Mouse (Mus musculus): ENCODE measurements at regions not wholly inside any gene's neighbourhood (a gene's known extent, or its start where the extent isn't known, plus 50 kb on each side); places are given as distances from the start of the nearest gene placed in this dataset.

DNA sequence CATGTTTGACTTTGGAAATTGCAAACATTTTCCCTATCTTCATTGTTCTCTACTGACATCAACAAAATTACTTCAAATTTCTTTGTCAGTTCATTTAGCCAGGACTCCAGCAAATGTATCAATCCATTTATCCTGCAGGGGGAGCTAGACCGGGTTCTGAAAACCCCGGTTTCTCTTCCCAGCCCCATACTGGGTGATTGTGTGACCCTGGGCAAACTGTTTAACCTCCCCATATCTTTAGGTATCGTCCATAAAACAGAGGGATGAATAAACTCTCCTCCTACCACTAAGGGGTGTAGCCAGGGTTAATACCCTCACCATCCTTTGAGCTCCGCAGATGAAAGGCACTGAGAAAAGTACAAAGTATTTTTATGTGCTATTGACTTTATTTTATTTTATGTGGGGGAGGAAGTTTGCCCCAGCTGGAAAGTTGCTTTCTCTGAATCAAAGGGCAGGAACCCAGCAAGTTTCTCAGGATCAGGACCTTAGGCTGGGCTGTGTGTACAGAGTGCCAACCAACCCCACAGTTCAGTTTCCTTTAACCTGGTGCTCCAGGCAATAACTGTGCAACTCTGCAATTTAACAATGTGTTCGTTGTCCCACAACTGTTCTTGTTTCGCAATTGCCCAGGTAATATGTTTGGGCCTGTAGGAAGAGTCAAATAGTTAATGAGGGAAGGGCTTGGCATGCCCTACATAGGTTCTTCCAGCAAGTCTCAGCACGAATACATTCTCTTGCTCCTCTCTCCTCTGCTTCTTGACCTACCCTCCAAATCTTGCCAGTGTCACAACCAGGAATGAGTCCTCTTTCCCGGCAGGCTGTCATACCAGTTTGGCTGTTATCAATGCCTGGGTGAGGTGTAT is 696.1 kb upstream of the A1bg start:
- TF ChIP-seq GATA1 (IDR thresholded peaks at IDR 0.05; ENCODE audit: borderline replicate concordance, low read length) (no peak), FLI1 (IDR thresholded peaks at IDR 0.05; ENCODE audit: low read length) (no peak)
- H3K4me1 ChIP-seq: no peaks in the 10 kb centered on the region
- H3K9me3 ChIP-seq: no peaks in the 10 kb centered on the region
- H3K27me3 ChIP-seq (replicated peaks): no peaks in the 10 kb centered on the region
- H3K4me3 ChIP-seq (replicated peaks): no peak overlapping the region
- no peaks in the 10 kb centered on the region for H3K36me3 ChIP-seq (replicated peaks; ENCODE audit: low read length)

DNA sequence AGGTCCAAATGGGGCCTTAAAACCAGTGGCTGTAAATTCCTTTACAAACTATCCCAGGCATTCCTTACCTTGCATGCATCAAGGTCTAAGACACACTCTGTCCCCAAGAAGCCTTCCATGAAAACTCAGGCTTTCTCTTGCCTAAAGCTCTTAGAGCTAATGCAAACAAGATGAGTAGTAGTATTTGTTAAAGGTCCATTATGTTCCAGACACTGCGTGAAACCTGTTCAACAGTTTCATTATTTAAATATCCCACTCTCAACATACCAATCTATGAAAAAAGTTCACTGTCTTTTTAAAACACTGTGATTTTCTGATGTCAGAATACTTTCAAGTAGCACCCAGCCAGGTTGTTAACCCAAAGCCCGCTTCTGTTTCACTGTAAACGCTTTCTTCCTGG is 687.9 kb upstream of the A1bg start:
- TF ChIP-seq FLI1 (IDR thresholded peaks at IDR 0.05; ENCODE audit: low read length): no peak
- TF ChIP-seq GATA1 (IDR thresholded peaks at IDR 0.05; ENCODE audit: borderline replicate concordance, low read length): no peak
- H3K36me3 ChIP-seq (replicated peaks; ENCODE audit: low read length): no peaks in the 10 kb centered on the region
- H3K9me3 ChIP-seq: 0 out of 2 replicates have a peak, but pooled peaks cover 2% of the 10 kb centered on the region
- no peaks in the 10 kb centered on the region for H3K27me3 ChIP-seq (replicated peaks)
- H3K4me3 ChIP-seq (replicated peaks): no peak overlapping the region
- H3K4me1 ChIP-seq: no peaks in the 10 kb centered on the region

DNA sequence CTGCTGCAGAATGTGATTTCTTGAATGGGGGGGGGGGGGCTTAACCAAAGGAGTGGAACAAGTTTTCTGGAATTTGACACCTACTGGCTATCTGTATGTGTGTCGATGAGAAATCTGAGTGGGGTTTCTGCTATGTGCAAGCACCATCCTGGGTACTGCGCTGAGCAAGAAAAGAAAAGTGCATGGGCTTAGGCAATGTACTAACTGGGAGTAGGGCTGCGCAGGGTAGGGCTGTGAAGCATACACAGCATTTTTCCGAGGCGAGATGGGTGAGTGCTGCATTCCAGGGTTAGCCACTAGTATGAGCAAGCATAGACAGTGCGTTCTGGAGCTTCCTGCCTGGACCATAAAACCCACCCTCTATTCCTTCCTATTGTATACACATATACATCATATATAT is 686.8 kb upstream of the A1bg start:
- TF ChIP-seq FLI1 (IDR thresholded peaks at IDR 0.05; ENCODE audit: low read length) (no peak), GATA1 (IDR thresholded peaks at IDR 0.05; ENCODE audit: borderline replicate concordance, low read length) (no peak)
- Histone ChIP-seq H3K4me1 (no peaks in the 10 kb centered on the region), H3K27me3 (replicated peaks) (no peaks in the 10 kb centered on the region), H3K4me3 (replicated peaks) (no peak overlapping the region), H3K9me3 (0 out of 2 replicates have a peak, but pooled peaks cover 2% of the 10 kb centered on the region), H3K36me3 (replicated peaks; ENCODE audit: low read length) (no peaks in the 10 kb centered on the region)

DNA sequence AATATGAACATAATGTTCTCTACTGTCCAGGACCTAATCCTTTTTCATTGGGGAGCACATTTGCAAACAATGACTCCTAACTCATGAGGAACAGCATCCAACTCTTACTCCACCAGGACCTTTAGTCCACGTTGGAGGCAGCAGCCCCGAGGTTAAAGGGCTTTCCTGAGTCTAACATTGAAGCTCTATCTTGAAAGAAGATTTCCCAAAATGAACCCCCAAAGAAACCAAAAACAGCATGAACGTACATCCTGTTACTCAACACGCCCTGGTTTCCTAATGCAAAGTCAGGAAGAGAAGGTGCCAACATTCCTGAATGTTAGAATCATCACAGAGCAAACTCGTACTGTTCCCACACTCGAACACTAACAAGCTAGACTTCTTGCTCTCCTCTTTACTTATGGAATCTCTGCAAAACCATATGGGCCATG is 685.5 kb upstream of the A1bg start:
- Histone ChIP-seq H3K9me3 (0 out of 2 replicates have a peak, but pooled peaks cover 2% of the 10 kb centered on the region), H3K4me3 (replicated peaks) (no peak overlapping the region), H3K27me3 (replicated peaks) (no peaks in the 10 kb centered on the region), H3K36me3 (replicated peaks; ENCODE audit: low read length) (no peaks in the 10 kb centered on the region), H3K4me1 (no peaks in the 10 kb centered on the region)
- TF ChIP-seq GATA1 (IDR thresholded peaks at IDR 0.05; ENCODE audit: borderline replicate concordance, low read length): no peak
- TF ChIP-seq FLI1 (IDR thresholded peaks at IDR 0.05; ENCODE audit: low read length): no peak

DNA sequence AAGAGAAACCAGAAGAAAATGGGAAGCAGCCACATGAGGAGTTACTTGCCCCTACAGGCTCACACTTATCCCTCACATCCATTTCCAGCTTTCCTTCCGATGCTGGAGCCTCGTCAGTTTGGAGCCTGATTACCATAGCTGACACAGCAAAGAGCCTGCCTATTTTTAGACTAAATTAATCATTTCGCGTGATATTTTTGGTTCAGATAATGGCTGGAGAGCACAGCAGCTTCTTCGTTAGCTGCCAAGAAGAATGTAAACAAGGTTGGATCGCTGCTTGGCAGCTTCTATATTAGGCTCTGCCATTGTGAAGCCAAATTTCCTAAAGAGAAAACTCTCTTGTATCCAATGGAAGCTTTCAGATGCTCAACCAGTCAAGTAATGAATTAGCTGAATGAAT is 676.9 kb upstream of the A1bg start:
- no peak for TF ChIP-seq GATA1 (IDR thresholded peaks at IDR 0.05; ENCODE audit: borderline replicate concordance, low read length)
- TF ChIP-seq FLI1 (IDR thresholded peaks at IDR 0.05; ENCODE audit: low read length): no peak
- no peak overlapping the region for H3K4me3 ChIP-seq (replicated peaks)
- H3K4me1 ChIP-seq: no peaks in the 10 kb centered on the region
- no peaks in the 10 kb centered on the region for H3K27me3 ChIP-seq (replicated peaks)
- no peaks in the 10 kb centered on the region for H3K9me3 ChIP-seq
- H3K36me3 ChIP-seq (replicated peaks; ENCODE audit: low read length): no peaks in the 10 kb centered on the region

DNA sequence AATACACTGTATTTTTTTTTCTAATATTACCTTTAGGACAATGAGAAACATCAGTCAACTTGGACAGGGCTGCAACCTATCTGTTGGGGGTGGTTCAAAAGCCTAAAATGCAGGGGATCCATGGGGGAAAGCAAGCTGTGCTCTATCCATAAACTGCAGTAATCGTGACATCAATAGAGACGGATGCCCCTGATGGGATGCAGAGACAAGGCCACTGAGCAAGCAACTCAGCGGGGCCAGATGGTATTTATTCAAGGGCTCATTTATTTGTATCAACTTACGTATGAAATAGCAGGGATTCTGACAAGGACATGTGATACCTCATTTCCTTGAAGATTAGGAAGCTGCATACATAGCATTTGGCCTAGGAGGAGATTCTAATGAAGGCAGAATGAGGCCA is 673.5 kb upstream of the A1bg start:
- Histone ChIP-seq H3K27me3 (replicated peaks) (no peaks in the 10 kb centered on the region), H3K4me3 (replicated peaks) (no peak overlapping the region), H3K9me3 (peaks cover 5% of the 10 kb centered on the region), H3K4me1 (no peaks in the 10 kb centered on the region), H3K36me3 (replicated peaks; ENCODE audit: low read length) (no peaks in the 10 kb centered on the region)
- TF ChIP-seq FLI1 (IDR thresholded peaks at IDR 0.05; ENCODE audit: low read length) (no peak), GATA1 (IDR thresholded peaks at IDR 0.05; ENCODE audit: borderline replicate concordance, low read length) (no peak)

DNA sequence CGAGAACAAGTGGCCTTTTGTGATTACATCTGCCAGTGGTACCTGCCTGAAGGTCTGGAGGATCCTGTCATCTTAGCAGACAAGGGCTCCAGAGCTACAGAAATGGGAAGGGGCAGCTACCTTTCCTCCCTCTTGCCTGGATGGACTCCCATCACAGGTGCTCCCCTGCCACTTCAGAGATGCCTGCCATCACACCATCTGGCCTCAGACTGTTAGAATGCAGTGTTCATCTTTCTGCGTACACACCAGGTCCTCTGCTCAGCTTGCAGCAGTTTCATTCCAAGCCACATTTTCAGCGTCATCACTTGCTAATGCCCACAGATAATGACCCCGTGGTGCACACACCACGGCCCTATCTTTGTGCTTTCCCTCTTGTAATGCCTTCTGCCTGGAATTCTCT is 666.1 kb upstream of the A1bg start:
- H3K9me3 ChIP-seq: peaks cover 10% of the 10 kb centered on the region
- H3K27me3 ChIP-seq (replicated peaks): no peaks in the 10 kb centered on the region
- no peak for TF ChIP-seq FLI1 (IDR thresholded peaks at IDR 0.05; ENCODE audit: low read length)
- no peak for TF ChIP-seq GATA1 (IDR thresholded peaks at IDR 0.05; ENCODE audit: borderline replicate concordance, low read length)
- H3K36me3 ChIP-seq (replicated peaks; ENCODE audit: low read length): no peaks in the 10 kb centered on the region
- no peaks in the 10 kb centered on the region for H3K4me1 ChIP-seq
- H3K4me3 ChIP-seq (replicated peaks): no peak overlapping the region

DNA sequence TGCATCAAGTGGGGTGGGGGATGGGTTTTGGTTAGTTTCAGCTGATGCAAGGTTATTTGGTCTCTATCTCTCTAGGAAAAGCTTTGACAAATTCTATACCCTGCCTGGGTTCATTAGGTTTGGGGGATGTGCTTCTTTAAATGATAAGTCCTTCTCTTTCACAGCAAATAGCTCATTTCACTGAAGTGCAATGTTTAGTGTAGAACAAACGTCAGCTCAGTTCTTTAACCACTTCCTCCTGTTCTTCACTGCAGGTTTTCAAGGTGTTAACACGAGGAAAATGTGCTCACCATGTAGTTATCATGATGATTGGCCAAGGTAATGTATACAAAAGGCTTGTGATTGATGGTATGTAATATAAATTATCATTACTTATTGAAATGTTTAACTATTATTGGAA is 659.5 kb upstream of the A1bg start:
- Histone ChIP-seq H3K4me3 (replicated peaks) (no peak overlapping the region), H3K36me3 (replicated peaks; ENCODE audit: low read length) (no peaks in the 10 kb centered on the region), H3K27me3 (replicated peaks) (no peaks in the 10 kb centered on the region), H3K9me3 (no peaks in the 10 kb centered on the region), H3K4me1 (no peaks in the 10 kb centered on the region)
- TF ChIP-seq GATA1 (IDR thresholded peaks at IDR 0.05; ENCODE audit: borderline replicate concordance, low read length): no peak

DNA sequence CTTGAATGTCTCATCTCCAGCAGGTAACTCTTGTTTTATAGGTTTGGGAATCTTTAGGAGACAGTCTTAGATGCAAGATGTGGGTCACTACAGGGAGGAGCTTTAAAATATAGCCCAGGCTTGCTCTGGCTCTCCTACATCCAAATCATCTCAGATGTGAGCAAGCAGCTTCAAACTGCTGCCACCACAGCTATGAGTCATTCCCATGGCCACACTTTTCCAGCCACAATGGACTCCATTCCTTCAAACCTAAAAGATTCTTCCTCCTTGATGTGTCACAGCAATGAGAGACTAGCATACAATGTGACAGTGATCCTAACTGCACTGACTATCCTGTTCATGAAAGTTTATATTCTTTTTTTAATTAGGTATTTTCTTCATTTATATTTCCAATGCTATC is 640.5 kb upstream of the A1bg start:
- no peaks in the 10 kb centered on the region for H3K9me3 ChIP-seq
- no peaks in the 10 kb centered on the region for H3K27me3 ChIP-seq (replicated peaks)
- H3K4me3 ChIP-seq (replicated peaks): no peak overlapping the region
- no peaks in the 10 kb centered on the region for H3K36me3 ChIP-seq (replicated peaks; ENCODE audit: low read length)
- no peaks in the 10 kb centered on the region for H3K4me1 ChIP-seq
- TF ChIP-seq GATA1 (IDR thresholded peaks at IDR 0.05; ENCODE audit: borderline replicate concordance, low read length) (no peak), FLI1 (IDR thresholded peaks at IDR 0.05; ENCODE audit: low read length) (no peak)

DNA sequence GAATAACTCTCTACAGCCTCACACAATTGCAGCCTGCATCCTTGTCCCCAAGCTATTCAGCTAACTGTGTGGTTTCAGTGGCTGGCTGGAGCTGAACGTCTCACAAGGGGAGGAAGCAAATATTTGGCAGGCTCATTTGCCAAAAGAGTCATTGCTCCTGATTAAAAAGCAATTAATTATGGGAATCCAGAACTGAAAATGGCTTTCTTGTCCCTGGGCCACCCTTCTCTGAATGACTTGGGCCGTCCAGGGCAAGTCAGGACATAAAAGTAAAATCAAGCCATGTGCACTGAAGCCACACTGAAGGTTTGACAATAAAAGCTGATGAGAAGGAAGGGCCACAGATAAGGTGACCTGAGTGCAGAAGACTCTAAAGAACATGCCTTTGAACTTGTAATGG is 639.4 kb upstream of the A1bg start:
- no peaks in the 10 kb centered on the region for H3K9me3 ChIP-seq
- no peak for TF ChIP-seq FLI1 (IDR thresholded peaks at IDR 0.05; ENCODE audit: low read length)
- no peak for TF ChIP-seq GATA1 (IDR thresholded peaks at IDR 0.05; ENCODE audit: borderline replicate concordance, low read length)
- H3K4me1 ChIP-seq: no peaks in the 10 kb centered on the region
- no peaks in the 10 kb centered on the region for H3K27me3 ChIP-seq (replicated peaks)
- H3K4me3 ChIP-seq (replicated peaks): no peak overlapping the region
- no peaks in the 10 kb centered on the region for H3K36me3 ChIP-seq (replicated peaks; ENCODE audit: low read length)

All from megakaryocyte, embryonic 14.5 days (primary cell).